ENCODE assay signal across 15 mouse cellular contexts in the genomic region with DNA sequence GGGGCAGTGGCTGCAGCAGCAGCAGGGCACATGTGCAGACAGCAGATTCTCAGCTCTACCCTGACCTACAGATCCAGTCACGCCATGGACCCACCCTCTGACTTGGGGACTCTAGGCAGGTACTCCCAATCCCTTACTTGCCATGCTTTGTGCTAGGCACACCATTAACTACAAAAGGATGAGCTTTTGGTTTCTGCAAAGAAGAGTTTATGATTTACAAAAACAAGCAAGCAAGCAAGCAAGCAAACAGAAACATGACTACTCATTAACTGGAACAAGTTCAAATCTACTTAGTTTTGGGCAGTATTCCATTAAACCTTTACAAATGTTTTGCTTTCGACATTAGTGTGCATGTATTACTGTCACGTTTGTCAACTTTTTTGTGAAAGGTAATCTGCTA.
"Had no signal": no experiment of that assay in that cellular context is flagged by ENCODE, and none has a peak within 500 bp of the region (broad histone marks: within the 10 kb centered on the region; RNA-seq: fewer than 3 reads in every experiment).

No protein-coding gene starts in this region.

- H3K4me3 ChIP-seq: neural tube, embryonic 15.5 days; stomach, embryonic 15.5 days had no signal

- H3K4me1 ChIP-seq: neural tube, embryonic 15.5 days; stomach, embryonic 15.5 days had no signal

- H3K9ac ChIP-seq: neural tube, embryonic 15.5 days; stomach, embryonic 15.5 days had no signal

- H3K4me2 ChIP-seq: neural tube, embryonic 15.5 days; stomach, embryonic 15.5 days had no signal

- H3K27ac ChIP-seq: neural tube, embryonic 15.5 days; stomach, embryonic 15.5 days; stomach, postnatal 0 days had no signal

- H3K27me3 ChIP-seq: neural tube, embryonic 15.5 days; stomach, embryonic 15.5 days had no signal

- H3K9me3 ChIP-seq: neural tube, embryonic 15.5 days; stomach, embryonic 15.5 days had no signal

- DNase-seq: retina, postnatal 1 day; right cerebral cortex, adult 18-20 months; right cerebral cortex, postnatal 14 days; right cerebral cortex, postnatal 25 days; right cerebral cortex, postnatal 4 days; spleen, adult 18-20 months; thymus, adult 18-20 months; thymus, adult 2 months; thymus, postnatal 14 days; thymus, postnatal 25 days; thymus, postnatal 36 days; thymus, postnatal 4 days had no signal

- H3K36me3 ChIP-seq: neural tube, embryonic 15.5 days; stomach, embryonic 15.5 days had no signal
